Mouse (Mus musculus): ENCODE data around the gene Pxmp4. TPM values are rescaled to one million over a fixed set of nuclear protein-coding genes. Genes with fewer than 3 reads are reported as not detected.

Pxmp4 gene
- polyA plus RNA-seq, 1 experiment from 2014 or later, result 24.1 TPM

DNA sequence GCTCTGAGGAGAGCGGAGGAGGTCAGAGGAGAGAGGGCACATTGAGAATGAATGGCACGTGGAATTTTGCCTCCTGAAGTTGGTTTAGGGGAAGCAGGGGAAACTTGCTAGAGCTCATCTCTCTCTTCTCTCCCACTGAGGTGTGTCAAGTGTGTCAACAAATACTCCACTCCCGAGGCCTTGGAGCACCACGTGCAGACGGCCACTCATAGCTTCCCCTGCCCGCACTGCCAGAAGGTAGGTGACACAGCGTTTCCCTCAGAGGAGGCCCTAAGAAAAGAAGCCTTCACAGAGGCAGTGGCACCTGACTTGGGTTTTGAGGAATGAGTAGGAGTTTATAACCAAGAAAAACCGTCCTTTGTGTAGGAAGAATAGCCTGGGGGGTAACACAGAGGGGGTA, 37.7 kb upstream of the Pxmp4 start:
- H3K27me3 ChIP-seq (ENCODE audit: insufficient read depth, low read length), result no peaks in the 10 kb centered on the region
- no peak overlapping the region for H3K4me3 ChIP-seq (ENCODE audit: low read depth, low read length)
- H3K36me3 ChIP-seq (ENCODE audit: insufficient read depth), result peaks cover 30% of the 10 kb centered on the region
- H3K27ac ChIP-seq (ENCODE audit: low read depth), result no peak overlapping the region
- 59% methylated on average over 8 of the region's 8 CpGs for WGBS
- TF ChIP-seq CTCF (IDR thresholded peaks at IDR 0.05; ENCODE audit: low read depth), result no peak
- H3K4me1 ChIP-seq (ENCODE audit: insufficient read depth), result no peaks in the 10 kb centered on the region
- H3K9ac ChIP-seq, result no peak overlapping the region
- ATAC-seq (ENCODE audit: insufficient read depth) (no peak), DNase-seq (peak; percentile 10)
- H3K9me3 ChIP-seq (ENCODE audit: low read depth, low read length), result no peaks in the 10 kb centered on the region
- no peak overlapping the region for H3K4me2 ChIP-seq

DNA sequence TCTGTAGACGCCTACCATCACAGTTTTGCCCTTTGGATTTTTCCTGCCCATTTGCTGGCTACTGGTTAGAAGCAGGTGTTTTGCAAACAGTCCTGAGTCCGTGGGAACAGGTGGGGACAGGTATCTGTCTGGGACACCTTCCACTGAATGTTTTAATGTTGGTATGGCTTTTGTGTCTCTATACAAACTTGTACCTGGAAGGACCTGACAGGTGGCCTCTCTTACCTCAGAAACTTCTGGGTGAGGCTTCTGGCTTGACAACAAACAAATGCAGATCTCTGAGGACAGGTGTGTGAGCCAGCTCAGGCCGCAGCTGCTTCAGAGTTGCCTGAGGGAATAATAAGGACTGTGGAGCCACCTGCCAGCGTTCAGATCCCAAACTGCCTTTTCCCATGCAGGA, 35.6 kb upstream of the Pxmp4 start:
- H3K4me1 ChIP-seq (ENCODE audit: insufficient read depth), result no peaks in the 10 kb centered on the region
- H3K36me3 ChIP-seq (ENCODE audit: insufficient read depth), result peaks cover 16% of the 10 kb centered on the region
- ATAC-seq (ENCODE audit: insufficient read depth) (no peak), DNase-seq (no peak)
- no peaks in the 10 kb centered on the region for H3K9me3 ChIP-seq (ENCODE audit: low read depth, low read length)
- H3K4me3 ChIP-seq (ENCODE audit: low read depth, low read length), result no peak overlapping the region
- no peak overlapping the region for H3K27ac ChIP-seq (ENCODE audit: low read depth)
- H3K9ac ChIP-seq, result no peak overlapping the region
- TF ChIP-seq CTCF (IDR thresholded peaks at IDR 0.05; ENCODE audit: low read depth), result no peak
- H3K4me2 ChIP-seq, result no peak overlapping the region
- WGBS, result 85% methylated on average over 4 of the region's 4 CpGs
- no peaks in the 10 kb centered on the region for H3K27me3 ChIP-seq (ENCODE audit: insufficient read depth, low read length)

DNA sequence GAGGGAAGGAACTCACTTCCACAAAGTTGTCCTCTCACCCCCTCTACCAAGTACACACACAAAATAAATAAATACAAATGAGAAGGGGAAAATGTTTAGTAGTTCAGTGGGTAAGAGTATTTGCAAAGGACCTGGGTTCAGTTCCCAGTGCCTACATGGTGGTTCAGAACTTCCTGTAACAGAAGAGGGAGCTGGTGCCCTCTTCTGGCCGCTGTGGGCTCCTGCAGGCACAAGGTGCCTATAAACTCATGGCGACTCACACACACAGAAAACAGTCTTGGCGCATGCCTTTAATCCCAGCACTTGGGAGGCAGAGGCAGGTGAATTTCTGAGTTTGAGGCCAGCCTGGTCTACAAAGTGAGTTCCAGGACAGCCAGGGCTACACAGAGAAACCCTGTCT, 35.0 kb upstream of the Pxmp4 start:
- 92% methylated on average over 3 of the region's 3 CpGs for WGBS
- 0 out of 2 replicates have a peak, but pooled peaks have one; percentile 20 for TF ChIP-seq CTCF (IDR thresholded peaks at IDR 0.05; ENCODE audit: low read depth)
- Histone ChIP-seq H3K4me3 (ENCODE audit: low read depth, low read length) (no peak overlapping the region), H3K27ac (ENCODE audit: low read depth) (no peak overlapping the region), H3K36me3 (ENCODE audit: insufficient read depth) (peaks cover 12% of the 10 kb centered on the region), H3K4me2 (no peak overlapping the region), H3K9me3 (ENCODE audit: low read depth, low read length) (no peaks in the 10 kb centered on the region), H3K27me3 (ENCODE audit: insufficient read depth, low read length) (no peaks in the 10 kb centered on the region), H3K9ac (no peak overlapping the region), H3K4me1 (ENCODE audit: insufficient read depth) (no peaks in the 10 kb centered on the region)
- DNase-seq (no peak), ATAC-seq (ENCODE audit: insufficient read depth) (no peak)

DNA sequence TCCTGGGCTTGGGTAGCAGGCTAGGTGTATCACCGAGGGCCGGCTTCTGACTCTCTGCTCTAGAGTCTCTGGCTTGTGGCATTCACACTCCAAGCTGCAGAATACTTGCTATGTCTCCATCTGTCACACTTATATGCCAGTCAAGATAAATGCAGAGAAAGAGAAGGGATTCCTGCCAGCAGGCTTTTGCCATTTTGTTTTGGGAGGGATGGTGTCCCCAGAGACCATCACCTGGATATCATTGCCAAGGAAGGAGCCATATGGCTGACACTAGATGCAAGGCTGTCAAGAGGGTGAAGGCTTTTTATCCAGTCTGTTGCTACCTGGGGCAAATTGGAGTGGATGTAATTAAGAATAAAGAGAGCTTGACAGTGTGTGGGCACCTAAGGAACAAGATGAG, 32.3 kb upstream of the Pxmp4 start:
- DNase-seq (no peak), ATAC-seq (ENCODE audit: insufficient read depth) (no peak)
- H3K27me3 ChIP-seq (ENCODE audit: insufficient read depth, low read length), result no peaks in the 10 kb centered on the region
- no peak overlapping the region for H3K4me3 ChIP-seq (ENCODE audit: low read depth, low read length)
- H3K4me1 ChIP-seq (ENCODE audit: insufficient read depth), result no peaks in the 10 kb centered on the region
- peaks cover 18% of the 10 kb centered on the region for H3K36me3 ChIP-seq (ENCODE audit: insufficient read depth)
- H3K27ac ChIP-seq (ENCODE audit: low read depth), result no peak overlapping the region
- no peak overlapping the region for H3K9ac ChIP-seq
- TF ChIP-seq CTCF (IDR thresholded peaks at IDR 0.05; ENCODE audit: low read depth), result no peak
- no peak overlapping the region for H3K4me2 ChIP-seq
- 97% methylated on average over 2 of the region's 2 CpGs for WGBS
- H3K9me3 ChIP-seq (ENCODE audit: low read depth, low read length), result no peaks in the 10 kb centered on the region

- peaks cover 29% of the 10 kb centered on the region for H3K36me3 ChIP-seq (ENCODE audit: insufficient read depth)
- no peak for TF ChIP-seq CTCF (IDR thresholded peaks at IDR 0.05; ENCODE audit: low read depth)
- no peak overlapping the region for H3K4me3 ChIP-seq (ENCODE audit: low read depth, low read length)
- no peaks in the 10 kb centered on the region for H3K27me3 ChIP-seq (ENCODE audit: insufficient read depth, low read length)
- no peak for DNase-seq
- H3K27ac ChIP-seq (ENCODE audit: low read depth), result no peak overlapping the region
- 90% methylated on average over 9 of the region's 9 CpGs for WGBS
- no peak for ATAC-seq (ENCODE audit: insufficient read depth)
- no peaks in the 10 kb centered on the region for H3K9me3 ChIP-seq (ENCODE audit: low read depth, low read length)
- no peak overlapping the region for H3K9ac ChIP-seq
- no peak overlapping the region for H3K4me2 ChIP-seq
- H3K4me1 ChIP-seq (ENCODE audit: insufficient read depth), result no peaks in the 10 kb centered on the region
Measured at GRCm38 (mm10) chr2:154633876-154634644, 30.6 kb upstream of the Pxmp4 start.

GRCm38 (mm10) chr2:154633039-154633742, 29.7 kb upstream of the Pxmp4 start:
- Histone ChIP-seq H3K9ac (no peak overlapping the region), H3K27me3 (ENCODE audit: insufficient read depth, low read length) (no peaks in the 10 kb centered on the region), H3K36me3 (ENCODE audit: insufficient read depth) (peaks cover 30% of the 10 kb centered on the region), H3K4me1 (ENCODE audit: insufficient read depth) (no peaks in the 10 kb centered on the region), H3K4me2 (no peak overlapping the region), H3K4me3 (ENCODE audit: low read depth, low read length) (no peak overlapping the region), H3K9me3 (ENCODE audit: low read depth, low read length) (no peaks in the 10 kb centered on the region), H3K27ac (ENCODE audit: low read depth) (no peak overlapping the region)
- ATAC-seq (ENCODE audit: insufficient read depth) (no peak), DNase-seq (no peak)
- 74% methylated on average over 5 of the region's 5 CpGs for WGBS
- no peak for TF ChIP-seq CTCF (IDR thresholded peaks at IDR 0.05; ENCODE audit: low read depth)

DNA sequence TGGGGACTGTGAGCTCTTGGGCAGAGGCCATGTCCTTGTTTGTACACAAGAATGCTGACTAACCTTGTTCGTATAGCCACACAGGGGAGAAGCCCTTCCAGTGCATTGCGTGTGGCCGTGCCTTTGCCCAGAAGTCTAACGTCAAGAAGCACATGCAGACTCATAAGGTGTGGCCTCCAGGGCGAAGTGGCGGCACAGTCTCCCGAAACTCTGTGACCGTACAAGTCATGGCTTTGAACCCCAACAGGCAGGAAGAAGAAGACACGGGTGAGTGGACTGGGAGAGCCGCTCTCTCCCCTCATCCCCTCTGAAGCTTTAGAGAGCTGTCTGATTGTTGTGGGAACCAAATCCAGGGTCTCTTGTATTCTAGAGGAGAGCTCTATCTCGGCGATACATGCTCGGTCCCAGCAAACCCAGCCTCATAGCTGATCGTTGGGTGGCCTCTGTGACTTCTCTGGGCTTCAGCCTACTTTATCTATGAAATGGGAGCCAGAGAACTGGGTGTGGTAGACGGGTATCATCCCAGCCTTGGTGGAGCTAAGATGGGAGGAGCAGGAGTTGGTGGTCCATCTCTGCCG, 28.8 kb upstream of the Pxmp4 start:
- WGBS, result 85% methylated on average over 16 of the region's 16 CpGs

More for the DNA sequence above, 28.8 kb upstream of the Pxmp4 start:
- H3K27me3 ChIP-seq (ENCODE audit: insufficient read depth, low read length), result no peaks in the 10 kb centered on the region
- 0 out of 2 replicates have a peak overlapping the region, but pooled peaks have one; percentile 13 for H3K9ac ChIP-seq
- peak overlapping the region; percentile 7; the same call in 1 of the 2 replicates for H3K4me2 ChIP-seq
- H3K4me3 ChIP-seq (ENCODE audit: low read depth, low read length), result peak overlapping the region; percentile 16; the same call in 1 of the 2 replicates
- no peak for TF ChIP-seq CTCF (IDR thresholded peaks at IDR 0.05; ENCODE audit: low read depth)
- H3K27ac ChIP-seq (ENCODE audit: low read depth), result peak overlapping the region; percentile 33; the same call in 1 of the 2 replicates
- no peaks in the 10 kb centered on the region for H3K4me1 ChIP-seq (ENCODE audit: insufficient read depth)
- peaks cover 25% of the 10 kb centered on the region; the same call in 1 of the 2 replicates for H3K36me3 ChIP-seq (ENCODE audit: insufficient read depth)
- DNase-seq, result no peak
- H3K9me3 ChIP-seq (ENCODE audit: low read depth, low read length), result no peaks in the 10 kb centered on the region
- ATAC-seq (ENCODE audit: insufficient read depth), result no peak; the same call in 1 of the 2 replicates
